Mouse (Mus musculus) heart, embryonic 10.5 days (tissue): ENCODE data around the gene Dennd4b. TPM values are rescaled to one million over a fixed set of nuclear protein-coding genes. Genes with fewer than 3 reads are reported as not detected.

Experiments used
- DNase-seq: peaks from one replicate; pipeline ENCODE4 v3.0.0-alpha.2; 2017; ENCODE audit warnings: low spot score
- H3K27ac ChIP-seq: fragments of 300-500 bp; sonication (generic); 2 replicates; pipeline ENCODE4 v1.5.1; 2016; ENCODE audit warnings: mild to moderate bottlenecking
- H3K27me3 ChIP-seq: fragments of 300-500 bp; sonication (generic); 2 replicates; pipeline ENCODE4 v1.6.1; 2016; ENCODE audit warnings: mild to moderate bottlenecking; ENCODE audit not compliant: poor library complexity, insufficient read depth, severe bottlenecking
- H3K36me3 ChIP-seq: fragments of 300-500 bp; sonication (generic); 2 replicates; pipeline ENCODE4 v1.6.1; 2016; ENCODE audit warnings: mild to moderate bottlenecking, moderate library complexity
- H3K4me1 ChIP-seq: fragments of 300-500 bp; sonication (generic); 2 replicates; pipeline ENCODE4 v1.6.1; 2016; ENCODE audit warnings: mild to moderate bottlenecking
- H3K4me3 ChIP-seq: fragments of 300-500 bp; sonication (generic); 2 replicates; pipeline ENCODE4 v1.5.1; 2016; ENCODE audit warnings: mild to moderate bottlenecking, moderate library complexity
- H3K9me3 ChIP-seq: fragments of 300-500 bp; sonication (generic); 2 replicates; pipeline ENCODE4 v1.6.1; 2016; ENCODE audit warnings: mild to moderate bottlenecking, moderate library complexity
- WGBS: fragments of 180-500 bp; shearing (Covaris S2); methylation state at CpG from one replicate; pipeline ENCODE4 v1.1.7; 2016; 5-methylcytosine and 5-hydroxymethylcytosine counted together
- polyA plus RNA-seq: library from polyadenylated mRNA; unstranded; fragments of >200 nt; fragmentation: Nextera tagmentation; extraction: Ambion mirVana; gene quantifications from 2 replicates; pipeline ENCODE4 v1.2.1, GENCODE M21; 2016

The Dennd4b gene
- polyA plus RNA-seq, 1 experiment from 2014 or later, result 4.6 TPM

GRCm38 (mm10) chr3:90255784-90256353, 9.1 kb upstream of the Dennd4b start:
- 91% methylated on average over 14 of the region's 14 CpGs for WGBS

GRCm38 (mm10) chr3:90256731-90257530, 8.1 kb upstream of the Dennd4b start:
- Histone ChIP-seq H3K27me3 (no peaks in the 10 kb centered on the region), H3K27ac (no peak overlapping the region), H3K36me3 (peaks cover 63% of the 10 kb centered on the region), H3K4me1 (peaks cover 13% of the 10 kb centered on the region), H3K9me3 (no peaks in the 10 kb centered on the region), H3K4me3 (no peak overlapping the region)
- whole genome bisulfite sequencing, result 87% methylated on average over 19 of the region's 19 CpGs
- DNase-seq, result no peak

More at GRCm38 (mm10) chr3:90255784-90256353, 9.1 kb upstream of the Dennd4b start:
- Histone ChIP-seq H3K4me3 (no peak overlapping the region), H3K27me3 (no peaks in the 10 kb centered on the region), H3K36me3 (peaks cover 62% of the 10 kb centered on the region), H3K27ac (no peak overlapping the region), H3K4me1 (peaks cover 13% of the 10 kb centered on the region), H3K9me3 (no peaks in the 10 kb centered on the region)
- no peak for DNase-seq

GRCm38 (mm10) chr3:90258521-90258920, 6.5 kb upstream of the Dennd4b start:
- no peak for DNase-seq
- WGBS, result 88% methylated on average over 4 of the region's 4 CpGs
- Histone ChIP-seq H3K27ac (no peak overlapping the region), H3K27me3 (no peaks in the 10 kb centered on the region), H3K36me3 (peaks cover 77% of the 10 kb centered on the region), H3K4me1 (peaks cover 13% of the 10 kb centered on the region), H3K9me3 (no peaks in the 10 kb centered on the region), H3K4me3 (no peak overlapping the region)

DNA sequence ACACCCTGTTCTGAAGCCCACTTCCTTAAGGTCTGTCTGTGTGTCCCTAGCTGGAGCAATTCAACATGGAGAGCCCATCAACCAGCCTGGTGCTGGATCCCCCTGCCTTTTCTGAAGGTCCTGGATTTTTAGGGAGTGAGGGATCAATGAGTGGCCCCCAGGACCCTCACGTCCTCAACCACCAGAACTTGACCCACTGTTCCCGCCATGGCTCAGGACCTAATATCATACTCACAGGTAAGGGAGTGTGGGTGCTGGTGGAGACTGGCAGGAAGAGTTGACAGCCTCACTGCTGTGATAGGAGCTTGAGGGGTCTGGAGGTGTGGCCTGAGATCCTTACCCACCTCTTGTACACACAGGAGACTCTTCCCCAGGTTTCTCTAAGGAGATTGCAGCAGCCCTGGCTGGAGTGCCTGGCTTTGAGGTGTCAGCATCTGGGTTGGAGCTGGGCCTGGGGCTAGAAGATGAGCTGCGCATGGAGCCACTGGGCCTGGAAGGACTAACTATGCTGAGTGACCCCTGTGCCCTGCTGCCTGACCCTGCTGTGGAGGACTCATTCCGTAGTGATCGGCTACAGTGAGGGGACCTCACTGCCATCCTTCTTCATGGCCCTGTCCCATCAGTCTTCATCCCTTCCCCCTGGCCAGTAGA, 1.7 kb upstream of the Dennd4b start:
- 86% methylated on average over 5 of the region's 5 CpGs for WGBS
- H3K4me1 ChIP-seq, result peaks cover 27% of the 10 kb centered on the region
- H3K9me3 ChIP-seq, result no peaks in the 10 kb centered on the region
- H3K36me3 ChIP-seq, result peaks cover 68% of the 10 kb centered on the region
- no peak for DNase-seq
- no peak overlapping the region for H3K4me3 ChIP-seq
- no peak overlapping the region for H3K27ac ChIP-seq
- no peaks in the 10 kb centered on the region for H3K27me3 ChIP-seq

- Histone ChIP-seq H3K27me3 (no peaks in the 10 kb centered on the region), H3K27ac (peak overlapping the region; percentile 99), H3K4me1 (peaks cover 27% of the 10 kb centered on the region), H3K36me3 (peaks cover 65% of the 10 kb centered on the region), H3K4me3 (peak overlapping the region; percentile 90), H3K9me3 (no peaks in the 10 kb centered on the region)
- DNase-seq, result no peak
- 35% methylated on average over 10 of the region's 10 CpGs for WGBS
These were observed 325 bp upstream of the Dennd4b start for GRCm38 (mm10) chr3:90264687-90265033.

- Histone ChIP-seq H3K9me3 (no peaks in the 10 kb centered on the region), H3K4me1 (peaks cover 27% of the 10 kb centered on the region), H3K27ac (peak overlapping the region; percentile 99), H3K4me3 (peak overlapping the region; percentile 90), H3K27me3 (no peaks in the 10 kb centered on the region), H3K36me3 (peaks cover 62% of the 10 kb centered on the region)
- WGBS, result 15% methylated on average over 16 of the region's 16 CpGs
- DNase-seq, result no peak
These were observed 1.2 kb downstream of the Dennd4b start for GRCm38 (mm10) chr3:90265932-90266741.

DNA sequence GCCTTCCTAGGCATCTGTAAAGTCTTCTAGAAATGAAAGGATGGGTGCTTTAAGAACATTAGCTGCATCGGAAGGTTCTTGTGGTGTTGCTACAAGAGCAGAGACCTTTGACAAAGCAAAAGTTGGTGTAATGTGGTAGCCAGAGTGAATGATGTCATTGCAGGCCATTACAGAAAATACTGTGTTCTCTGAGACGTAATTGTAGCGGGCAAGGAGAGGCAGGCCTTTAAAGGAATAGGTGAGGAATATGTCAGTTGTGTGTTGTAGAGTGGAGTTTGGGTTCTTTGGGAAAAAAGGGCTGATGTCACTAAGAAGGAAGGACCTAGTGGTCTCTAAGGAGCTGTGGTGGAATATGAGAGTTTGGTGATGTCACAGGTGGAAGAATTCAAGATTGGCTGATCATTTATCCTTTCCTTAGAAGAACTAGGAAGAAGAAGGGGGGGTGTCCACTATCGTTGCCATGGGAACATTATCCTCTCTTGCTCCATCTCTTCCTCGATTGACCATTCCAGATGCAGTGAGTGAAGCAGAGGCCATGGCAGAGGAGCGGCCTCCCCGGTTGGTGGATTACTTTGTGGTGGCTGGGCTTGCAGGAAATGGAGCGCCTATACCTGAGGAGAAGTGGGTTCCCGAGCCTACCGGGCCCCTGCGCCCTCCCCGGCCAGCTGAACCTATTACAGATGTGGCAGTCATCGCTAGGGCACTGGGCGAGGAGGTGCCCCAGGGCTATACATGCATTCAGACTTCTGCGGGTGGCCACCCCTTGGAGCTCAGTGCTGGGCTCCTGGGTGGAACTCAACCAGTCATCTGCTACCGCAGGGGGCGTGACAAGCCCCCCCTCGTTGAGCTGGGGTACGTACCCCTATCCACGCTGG, 2.2 kb downstream of the Dennd4b start:
- peak overlapping the region; percentile 99 for H3K27ac ChIP-seq
- WGBS, result 89% methylated on average over 20 of the region's 20 CpGs
- H3K36me3 ChIP-seq, result peaks cover 62% of the 10 kb centered on the region
- H3K27me3 ChIP-seq, result no peaks in the 10 kb centered on the region
- H3K4me1 ChIP-seq, result peaks cover 30% of the 10 kb centered on the region
- DNase-seq, result peak; percentile 69
- H3K4me3 ChIP-seq, result peak overlapping the region; percentile 90
- H3K9me3 ChIP-seq, result no peaks in the 10 kb centered on the region

GRCm38 (mm10) chr3:90268190-90268589, 3.2 kb downstream of the Dennd4b start:
- Histone ChIP-seq H3K4me1 (peaks cover 31% of the 10 kb centered on the region), H3K36me3 (peaks cover 60% of the 10 kb centered on the region)

DNA sequence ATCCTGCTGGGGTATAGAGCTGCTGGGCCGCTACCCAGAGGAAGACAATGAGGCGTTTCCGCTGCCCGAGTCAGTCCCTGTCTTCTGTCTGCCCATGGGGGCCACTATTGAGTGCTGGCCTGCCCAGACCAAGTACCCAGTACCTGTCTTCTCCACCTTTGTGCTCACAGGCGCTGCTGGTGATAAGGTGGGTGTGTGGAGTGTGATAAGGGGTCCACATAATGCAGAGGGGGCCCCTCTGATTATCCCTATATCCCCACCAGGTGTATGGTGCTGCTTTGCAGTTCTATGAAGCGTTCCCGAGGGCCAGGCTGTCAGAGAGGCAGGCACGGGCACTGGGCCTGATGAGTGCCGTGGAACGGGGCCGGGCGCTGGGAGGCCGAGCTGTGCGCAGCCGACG, 4.0 kb downstream of the Dennd4b start:
- WGBS, result 91% methylated on average over 16 of the region's 16 CpGs
- no peak for DNase-seq
- Histone ChIP-seq H3K36me3 (peaks cover 60% of the 10 kb centered on the region), H3K27ac (no peak overlapping the region), H3K27me3 (no peaks in the 10 kb centered on the region), H3K4me1 (peaks cover 31% of the 10 kb centered on the region), H3K9me3 (no peaks in the 10 kb centered on the region), H3K4me3 (no peak overlapping the region)

More at GRCm38 (mm10) chr3:90268190-90268589, 3.2 kb downstream of the Dennd4b start:
- WGBS, result 94% methylated on average over 11 of the region's 11 CpGs
- Histone ChIP-seq H3K4me3 (no peak overlapping the region), H3K9me3 (no peaks in the 10 kb centered on the region), H3K27me3 (no peaks in the 10 kb centered on the region), H3K27ac (no peak overlapping the region)
- DNase-seq, result peak; percentile 70

- H3K36me3 ChIP-seq, result peaks cover 68% of the 10 kb centered on the region
These were observed 5.8 kb downstream of the Dennd4b start for GRCm38 (mm10) chr3:90270784-90271183.

GRCm38 (mm10) chr3:90272170-90272569, 7.2 kb downstream of the Dennd4b start:
- no peaks in the 10 kb centered on the region for H3K9me3 ChIP-seq
- WGBS, result 63% methylated on average over 9 of the region's 9 CpGs
- H3K4me1 ChIP-seq, result peaks cover 14% of the 10 kb centered on the region
- H3K36me3 ChIP-seq, result peaks cover 80% of the 10 kb centered on the region
- no peak overlapping the region for H3K4me3 ChIP-seq
- no peaks in the 10 kb centered on the region for H3K27me3 ChIP-seq
- DNase-seq, result peak; percentile 71
- H3K27ac ChIP-seq, result no peak overlapping the region

More at GRCm38 (mm10) chr3:90270784-90271183, 5.8 kb downstream of the Dennd4b start:
- H3K27me3 ChIP-seq, result no peaks in the 10 kb centered on the region
- WGBS, result 91% methylated on average over 8 of the region's 8 CpGs
- peak; percentile 71 for DNase-seq
- H3K4me1 ChIP-seq, result peaks cover 21% of the 10 kb centered on the region
- H3K9me3 ChIP-seq, result no peaks in the 10 kb centered on the region
- no peak overlapping the region for H3K27ac ChIP-seq
- no peak overlapping the region for H3K4me3 ChIP-seq

DNA sequence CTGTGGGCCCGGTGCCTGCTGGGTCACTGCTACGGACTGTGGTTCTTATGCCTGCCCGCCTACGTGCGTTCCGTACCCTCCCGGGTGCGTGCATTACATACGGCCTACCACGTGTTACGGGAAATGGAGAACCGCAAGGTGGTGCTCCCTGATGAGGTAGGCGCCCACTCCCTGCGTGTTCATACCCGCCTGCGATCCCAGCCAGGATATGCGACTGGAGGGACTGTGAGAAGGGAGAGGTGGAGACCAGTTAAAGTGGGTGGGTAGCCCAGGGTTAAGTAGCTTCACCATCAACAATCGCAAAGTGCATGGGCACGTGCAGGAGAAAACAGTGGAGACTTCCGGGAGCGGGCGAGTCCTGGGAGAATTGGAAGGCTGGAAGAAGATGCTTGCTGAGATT, 8.9 kb downstream of the Dennd4b start:
- Histone ChIP-seq H3K9me3 (no peaks in the 10 kb centered on the region), H3K27me3 (no peaks in the 10 kb centered on the region), H3K36me3 (peaks cover 83% of the 10 kb centered on the region), H3K4me1 (peaks cover 14% of the 10 kb centered on the region; the same call in 1 of the 2 replicates), H3K27ac (no peak overlapping the region), H3K4me3 (no peak overlapping the region)
- peak; percentile 71 for DNase-seq
- 91% methylated on average over 22 of the region's 22 CpGs for WGBS
